Mouse (Mus musculus) c-Kit-positive CD71-positive TER-119-negative erythroid progenitor cells, embryonic 14.5 days (primary cell): Measurements from ENCODE around the gene Amigo2.

Experiments used
- DNase-seq: peaks from one replicate; pipeline ENCODE4 v3.0.0-alpha.2; 2013; ENCODE audit warnings: low read depth

Gene Amigo2

GRCm38 (mm10) chr15:97267094-97267695, 20.1 kb upstream of the Amigo2 start:
- no peak for DNase-seq

GRCm38 (mm10) chr15:97266236-97266845, 19.3 kb upstream of the Amigo2 start:
- DNase-seq = no peak

GRCm38 (mm10) chr15:97262251-97262650, 15.2 kb upstream of the Amigo2 start:
- no peak for DNase-seq

- DNase-seq = no peak
These were observed 13.0 kb upstream of the Amigo2 start for GRCm38 (mm10) chr15:97259968-97260597.

- DNase-seq = no peak
These were observed 12.2 kb upstream of the Amigo2 start for GRCm38 (mm10) chr15:97259300-97259699.

GRCm38 (mm10) chr15:97258483-97259230, 11.6 kb upstream of the Amigo2 start:
- no peak for DNase-seq

- no peak for DNase-seq
These were observed 10.2 kb upstream of the Amigo2 start for GRCm38 (mm10) chr15:97257206-97257775.

GRCm38 (mm10) chr15:97256411-97256810, 9.3 kb upstream of the Amigo2 start:
- DNase-seq = no peak

GRCm38 (mm10) chr15:97255800-97256199, 8.7 kb upstream of the Amigo2 start:
- no peak for DNase-seq

- no peak for DNase-seq
These were observed 7.3 kb upstream of the Amigo2 start for GRCm38 (mm10) chr15:97254375-97254774.

GRCm38 (mm10) chr15:97252493-97253034, 5.5 kb upstream of the Amigo2 start:
- DNase-seq = no peak

GRCm38 (mm10) chr15:97249322-97249721, 2.2 kb upstream of the Amigo2 start:
- DNase-seq = no peak

GRCm38 (mm10) chr15:97248296-97248695, 1.2 kb upstream of the Amigo2 start:
- no peak for DNase-seq

- DNase-seq = no peak
These were observed 689 bp upstream of the Amigo2 start for GRCm38 (mm10) chr15:97247791-97248161.

GRCm38 (mm10) chr15:97246256-97246655, 831 bp downstream of the Amigo2 start:
- DNase-seq = no peak

- DNase-seq = peak; percentile 45
These were observed 1.7 kb downstream of the Amigo2 start for GRCm38 (mm10) chr15:97245392-97245791.

- no peak for DNase-seq
These were observed 10.1 kb downstream of the Amigo2 start for GRCm38 (mm10) chr15:97236943-97237342.

GRCm38 (mm10) chr15:97235183-97235582, 11.9 kb downstream of the Amigo2 start:
- peak; percentile 36 for DNase-seq

GRCm38 (mm10) chr15:97234076-97234475, 13.0 kb downstream of the Amigo2 start:
- DNase-seq = no peak

GRCm38 (mm10) chr15:97229494-97230077, 17.5 kb downstream of the Amigo2 start:
- DNase-seq = no peak

GRCm38 (mm10) chr15:97224003-97224402, 23.1 kb downstream of the Amigo2 start:
- DNase-seq = no peak

GRCm38 (mm10) chr15:97223431-97223830, 23.7 kb downstream of the Amigo2 start:
- DNase-seq = no peak
